Mouse (Mus musculus): ENCODE results near the gene Vat1.

DNA sequence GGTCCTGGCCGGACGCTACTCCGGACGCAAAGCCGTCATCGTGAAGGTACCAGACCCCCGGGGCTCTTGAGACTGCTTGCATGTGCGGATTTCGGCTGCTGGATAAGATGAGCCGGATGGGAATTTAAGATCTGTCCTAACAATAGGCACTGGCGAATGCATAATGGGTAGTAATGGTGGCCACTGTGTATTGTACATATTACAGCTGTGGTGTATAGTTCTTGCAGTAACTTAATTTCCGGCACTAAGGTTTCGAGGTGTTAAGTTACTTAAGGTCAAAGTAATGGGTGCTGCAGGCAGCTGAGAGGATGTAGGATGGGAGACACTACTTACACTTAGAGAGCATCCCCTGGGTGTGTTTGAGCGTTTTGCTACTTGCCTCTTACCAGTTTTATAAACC, 23.3 kb downstream of the Vat1 start:
- no peak for TF ChIP-seq POLR2A (IDR thresholded peaks at IDR 0.05; ENCODE audit: extremely low read depth, insufficient read depth, low read length)
- no peak for TF ChIP-seq CTCF (IDR thresholded peaks at IDR 0.05; ENCODE audit: low read depth, low read length)

All from liver, adult 2 months (tissue).